Mouse (Mus musculus) midbrain, embryonic 15.5 days (tissue): ENCODE measurements around the gene Mblac2. TPM values are rescaled to one million over a fixed set of nuclear protein-coding genes. Genes with fewer than 3 reads are reported as not detected.
"Not testable (repeated sequence)": the region's sequence is repeated elsewhere in the genome, so short reads cannot be mapped to it uniquely, and the experiment has no call there.

Source experiments
- ATAC-seq: fragments of 200-750 bp; cut with Nextera tagmentation; replicated peaks from 2 replicates; pipeline ENCODE4 v1.8.0; 2017; ENCODE audit warnings: moderate TSS enrichment
- H3K27ac ChIP-seq: fragments of 300-500 bp; sonication (generic); 2 replicates; pipeline ENCODE4 v1.5.1; 2015; ENCODE audit warnings: mild to moderate bottlenecking, inconsistent platforms
- H3K27me3 ChIP-seq: fragments of 300-500 bp; sonication (generic); replicated peaks from 2 replicates; pipeline ENCODE4 v1.6.1; 2015; ENCODE audit warnings: inconsistent platforms
- H3K36me3 ChIP-seq: fragments of 300-500 bp; sonication (generic); replicated peaks from 2 replicates; pipeline ENCODE4 v1.6.1; 2015; ENCODE audit warnings: inconsistent platforms
- H3K4me1 ChIP-seq: fragments of 300-500 bp; sonication (generic); 2 replicates; pipeline ENCODE4 v1.6.1; 2015; ENCODE audit warnings: inconsistent platforms
- H3K4me2 ChIP-seq: fragments of 300-500 bp; sonication (generic); 2 replicates; pipeline ENCODE4 v1.6.1; 2015; ENCODE audit warnings: inconsistent platforms, mild to moderate bottlenecking, moderate library complexity
- H3K4me3 ChIP-seq: fragments of 300-500 bp; sonication (generic); 2 replicates; pipeline ENCODE4 v1.5.1; 2015; ENCODE audit warnings: mild to moderate bottlenecking, inconsistent platforms
- H3K9ac ChIP-seq: fragments of 300-500 bp; sonication (generic); 2 replicates; pipeline ENCODE4 v1.6.1; 2015; ENCODE audit warnings: mild to moderate bottlenecking, inconsistent platforms
- H3K9me3 ChIP-seq: fragments of 300-500 bp; sonication (generic); 2 replicates; pipeline ENCODE4 v1.6.1; 2016; ENCODE audit warnings: inconsistent platforms
- WGBS: fragments of 180-500 bp; shearing (Covaris S2); methylation state at CpG from one replicate; pipeline ENCODE4 v1.1.7; 2015; ENCODE audit warnings: mixed read lengths; 5-methylcytosine and 5-hydroxymethylcytosine counted together
- polyA plus RNA-seq: library from polyadenylated mRNA; unstranded; fragments of >200 nt; fragmentation: Nextera tagmentation; extraction: Ambion mirVana; gene quantifications from 2 replicates; pipeline ENCODE4 v1.2.1, GENCODE M21; 2015

Gene Mblac2
- polyA plus RNA-seq, 1 experiment from 2014 or later, result 42.1 TPM

- H3K4me2 ChIP-seq, result no peak overlapping the region
- H3K4me3 ChIP-seq, result no peak overlapping the region
- H3K27me3 ChIP-seq, result no peaks in the 10 kb centered on the region
- H3K9me3 ChIP-seq, result no peaks in the 10 kb centered on the region
- no peak overlapping the region for H3K9ac ChIP-seq
- no peaks in the 10 kb centered on the region for H3K4me1 ChIP-seq
- ATAC-seq, result no peak
- H3K27ac ChIP-seq, result no peak overlapping the region
- WGBS, result 65% methylated on average over 7 of the region's 7 CpGs
- H3K36me3 ChIP-seq, result no peaks in the 10 kb centered on the region
Measured at GRCm38 (mm10) chr13:81703148-81703547, 8.0 kb upstream of the Mblac2 start.

GRCm38 (mm10) chr13:81703621-81704020, 7.5 kb upstream of the Mblac2 start:
- ATAC-seq, result no peak
- Histone ChIP-seq H3K36me3 (no peaks in the 10 kb centered on the region), H3K9me3 (no peaks in the 10 kb centered on the region), H3K27ac (no peak overlapping the region), H3K4me1 (no peaks in the 10 kb centered on the region), H3K9ac (no peak overlapping the region), H3K4me3 (no peak overlapping the region), H3K4me2 (no peak overlapping the region), H3K27me3 (no peaks in the 10 kb centered on the region)
- 87% methylated on average over 9 of the region's 9 CpGs for WGBS

- no peak for ATAC-seq
- no peak overlapping the region for H3K27ac ChIP-seq
- H3K4me3 ChIP-seq, result no peak overlapping the region
- peaks cover 8% of the 10 kb centered on the region; the same call in 1 of the 2 replicates for H3K4me1 ChIP-seq
- H3K36me3 ChIP-seq, result no peaks in the 10 kb centered on the region
- no peak overlapping the region for H3K4me2 ChIP-seq
- H3K9me3 ChIP-seq, result no peaks in the 10 kb centered on the region
- no peaks in the 10 kb centered on the region for H3K27me3 ChIP-seq
- no peak overlapping the region for H3K9ac ChIP-seq
- 92% methylated on average over 5 of the region's 5 CpGs for WGBS
Measured at GRCm38 (mm10) chr13:81706311-81706710, 4.8 kb upstream of the Mblac2 start.

- H3K36me3 ChIP-seq, result no peaks in the 10 kb centered on the region
- H3K4me2 ChIP-seq, result peak overlapping the region; percentile 86
- H3K4me3 ChIP-seq, result peak overlapping the region; percentile 74; the same call in 1 of the 2 replicates
- ATAC-seq, result no peak
- peaks cover 22% of the 10 kb centered on the region for H3K4me1 ChIP-seq
- no peaks in the 10 kb centered on the region for H3K9me3 ChIP-seq
- no peak overlapping the region for H3K9ac ChIP-seq
- H3K27ac ChIP-seq, result no peak overlapping the region
- 12% methylated on average over 4 of the region's 4 CpGs for WGBS
- no peaks in the 10 kb centered on the region for H3K27me3 ChIP-seq
Measured at GRCm38 (mm10) chr13:81709805-81710204, 1.3 kb upstream of the Mblac2 start.

GRCm38 (mm10) chr13:81710266-81710665, 875 bp upstream of the Mblac2 start:
- Histone ChIP-seq H3K36me3 (no peaks in the 10 kb centered on the region), H3K9me3 (no peaks in the 10 kb centered on the region), H3K4me2 (peak overlapping the region; percentile 86), H3K27ac (no peak overlapping the region), H3K9ac (peak overlapping the region; percentile 70; the same call in 1 of the 2 replicates), H3K27me3 (no peaks in the 10 kb centered on the region), H3K4me3 (peak overlapping the region; percentile 74), H3K4me1 (peaks cover 22% of the 10 kb centered on the region)
- WGBS, result under 1% methylated on average over 7 of the region's 7 CpGs
- no peak for ATAC-seq

- Histone ChIP-seq H3K9ac (peak overlapping the region; percentile 70), H3K4me3 (peak overlapping the region; percentile 74), H3K4me1 (peaks cover 22% of the 10 kb centered on the region), H3K36me3 (no peaks in the 10 kb centered on the region), H3K27me3 (no peaks in the 10 kb centered on the region), H3K4me2 (peak overlapping the region; percentile 86), H3K27ac (peak overlapping the region; percentile 90), H3K9me3 (no peaks in the 10 kb centered on the region)
- WGBS, result under 1% methylated on average over 42 of the region's 42 CpGs
- peak; percentile 54 for ATAC-seq
Measured at GRCm38 (mm10) chr13:81711546-81712371, 618 bp downstream of the Mblac2 start.

- Histone ChIP-seq H3K9ac (no peak overlapping the region), H3K27me3 (no peaks in the 10 kb centered on the region), H3K27ac (no peak overlapping the region), H3K4me1 (peaks cover 22% of the 10 kb centered on the region), H3K4me2 (no peak overlapping the region), H3K9me3 (no peaks in the 10 kb centered on the region), H3K36me3 (no peaks in the 10 kb centered on the region), H3K4me3 (no peak overlapping the region)
- no peak for ATAC-seq
- 98% methylated on average over 1 of the region's 1 CpGs for WGBS
Measured at GRCm38 (mm10) chr13:81713896-81714295, 2.8 kb downstream of the Mblac2 start.

- ATAC-seq, H3K9me3 ChIP-seq, H3K27me3 ChIP-seq, H3K4me3 ChIP-seq, H3K27ac ChIP-seq, H3K4me2 ChIP-seq, H3K9ac ChIP-seq, H3K36me3 ChIP-seq, H3K4me1 ChIP-seq: not testable (repeated sequence)
- WGBS, result 56% methylated on average over 12 of the region's 12 CpGs
Measured at GRCm38 (mm10) chr13:81728141-81728540, 17.0 kb downstream of the Mblac2 start.

GRCm38 (mm10) chr13:81729102-81729501, 18.0 kb downstream of the Mblac2 start:
- no peak for ATAC-seq
- Histone ChIP-seq H3K27ac (no peak overlapping the region), H3K4me3 (no peak overlapping the region), H3K4me2 (no peak overlapping the region), H3K27me3 (no peaks in the 10 kb centered on the region), H3K9me3 (no peaks in the 10 kb centered on the region), H3K4me1 (no peaks in the 10 kb centered on the region), H3K9ac (no peak overlapping the region), H3K36me3 (no peaks in the 10 kb centered on the region)
- 72% methylated on average over 4 of the region's 4 CpGs for WGBS

GRCm38 (mm10) chr13:81730362-81730761, 19.2 kb downstream of the Mblac2 start:
- Histone ChIP-seq H3K4me3 (no peak overlapping the region), H3K36me3 (no peaks in the 10 kb centered on the region), H3K9ac (no peak overlapping the region), H3K9me3 (no peaks in the 10 kb centered on the region), H3K4me2 (no peak overlapping the region), H3K27me3 (no peaks in the 10 kb centered on the region), H3K4me1 (no peaks in the 10 kb centered on the region), H3K27ac (no peak overlapping the region)
- ATAC-seq, result no peak
- WGBS, result 88% methylated on average over 1 of the region's 1 CpGs

GRCm38 (mm10) chr13:81736606-81737005, 25.5 kb downstream of the Mblac2 start:
- Histone ChIP-seq H3K27ac (no peak overlapping the region), H3K4me3 (no peak overlapping the region), H3K4me2 (no peak overlapping the region), H3K27me3 (no peaks in the 10 kb centered on the region), H3K9me3 (no peaks in the 10 kb centered on the region), H3K9ac (no peak overlapping the region), H3K36me3 (no peaks in the 10 kb centered on the region), H3K4me1 (no peaks in the 10 kb centered on the region)
- ATAC-seq, result no peak
- 86% methylated on average over 5 of the region's 5 CpGs for WGBS

- no peaks in the 10 kb centered on the region for H3K27me3 ChIP-seq
- no peaks in the 10 kb centered on the region for H3K36me3 ChIP-seq
- H3K4me1 ChIP-seq, result no peaks in the 10 kb centered on the region
- no peak overlapping the region for H3K9ac ChIP-seq
- H3K27ac ChIP-seq, result no peak overlapping the region
- H3K4me2 ChIP-seq, result no peak overlapping the region
- H3K4me3 ChIP-seq, result no peak overlapping the region
- 57% methylated on average over 3 of the region's 3 CpGs for WGBS
- ATAC-seq, result no peak
- H3K9me3 ChIP-seq, result no peaks in the 10 kb centered on the region
Measured at GRCm38 (mm10) chr13:81740898-81741297, 29.8 kb downstream of the Mblac2 start.
